15 mouse cellular contexts compared by ENCODE assay signal in the genomic region with DNA sequence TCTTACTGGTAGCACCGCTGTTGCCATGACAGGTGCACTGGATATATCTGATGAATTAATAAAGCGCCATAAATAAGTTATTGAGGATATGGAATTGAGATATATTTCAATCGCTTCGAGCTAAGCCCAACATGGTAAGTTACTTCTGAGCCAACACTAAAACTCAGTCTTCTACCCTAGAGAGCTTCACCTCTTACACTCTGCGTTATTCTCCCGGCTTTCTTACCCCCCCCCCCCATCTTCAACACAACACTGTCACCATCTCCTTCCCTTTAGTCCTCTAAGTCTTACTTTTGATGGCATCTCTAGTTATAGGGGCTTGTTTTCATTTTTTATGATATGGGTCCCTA. TPM values are rescaled to one million over a fixed set of nuclear protein-coding genes. Genes with fewer than 3 reads are reported as not detected.
"Had no signal": no experiment of that assay in that cellular context is flagged by ENCODE, and none has a peak within 500 bp of the region (broad histone marks: within the 10 kb centered on the region; RNA-seq: fewer than 3 reads in every experiment).

No protein-coding gene starts in this region.

- H3K27ac ChIP-seq: liver, embryonic 12.5 days; liver, embryonic 14.5 days; midbrain, embryonic 13.5 days; neural tube, embryonic 13.5 days; neural tube, embryonic 15.5 days had no signal

- H3K4me2 ChIP-seq: liver, embryonic 12.5 days; lung, embryonic 14.5 days; midbrain, embryonic 13.5 days; neural tube, embryonic 13.5 days; neural tube, embryonic 15.5 days had no signal

- H3K27me3 ChIP-seq: liver, embryonic 12.5 days; midbrain, embryonic 13.5 days; neural tube, embryonic 13.5 days; neural tube, embryonic 15.5 days had no signal

- H3K9ac ChIP-seq: liver, embryonic 12.5 days; liver, embryonic 14.5 days; lung, embryonic 14.5 days; midbrain, embryonic 13.5 days; neural tube, embryonic 13.5 days; neural tube, embryonic 15.5 days had no signal

- H3K4me3 ChIP-seq: liver, embryonic 12.5 days; midbrain, embryonic 13.5 days; myocyte; neural tube, embryonic 13.5 days; neural tube, embryonic 15.5 days had no signal

- H3K36me3 ChIP-seq: liver, embryonic 12.5 days; midbrain, embryonic 13.5 days; neural tube, embryonic 13.5 days; neural tube, embryonic 15.5 days had no signal

- ATAC-seq: liver, embryonic 12.5 days had no signal

- H3K9me3 ChIP-seq: liver, embryonic 12.5 days; midbrain, embryonic 13.5 days; neural tube, embryonic 13.5 days; neural tube, embryonic 15.5 days had no signal

- H3K4me1 ChIP-seq: liver, embryonic 12.5 days; midbrain, embryonic 13.5 days; neural tube, embryonic 13.5 days; neural tube, embryonic 15.5 days had no signal

- DNase-seq: right cerebral cortex, postnatal 25 days; spleen, adult 18-20 months; thymus, adult 18-20 months; thymus, postnatal 36 days had no signal

RNA-seq across cellular contexts. Expression of a gene that starts 31.6 kb away (rescaled TPM):
- total RNA-seq: megakaryocyte, adult 5-6 weeks; megakaryocyte-erythroid progenitor cell, adult 5-6 weeks had no signal
- polyA plus RNA-seq: liver, embryonic 16.5 days; myocyte; small intestine, adult 2 months had no signal
